Mouse (Mus musculus): ENCODE results near the gene Itga6. TPM values are rescaled to one million over a fixed set of nuclear protein-coding genes. Genes with fewer than 3 reads are reported as not detected.

The Itga6 gene
- polyA plus RNA-seq, 1 experiment, result 75.0 TPM

DNA sequence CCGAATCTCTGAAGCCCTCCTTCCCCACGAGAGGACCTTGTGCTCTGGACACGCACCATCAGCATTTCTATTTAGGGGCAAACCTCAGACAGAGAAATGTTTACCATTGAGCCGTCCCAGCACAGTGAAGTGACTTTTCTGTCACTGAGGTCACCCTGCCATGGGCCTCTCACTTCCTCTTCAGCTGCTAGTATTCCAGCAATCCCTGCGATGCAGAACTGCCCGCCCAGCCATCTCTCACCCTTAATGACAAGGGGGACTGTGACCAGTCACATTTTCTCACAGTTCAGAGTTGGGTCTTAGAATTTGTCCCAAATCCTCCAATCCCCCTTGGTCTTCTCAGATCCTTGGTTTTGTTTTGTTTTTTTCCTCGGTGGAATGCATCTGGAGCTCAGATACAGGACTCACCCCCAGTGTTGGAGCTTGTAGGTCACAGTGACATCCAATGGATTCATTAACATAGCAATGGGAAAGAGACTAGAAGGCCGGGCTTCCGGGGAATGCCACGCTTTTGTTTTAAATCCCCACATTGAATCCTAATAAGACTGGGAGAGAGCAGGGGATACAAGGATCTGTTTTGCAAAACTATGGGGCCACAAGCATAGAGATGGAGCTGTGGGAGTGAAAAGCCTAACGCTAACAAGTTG lies 432 bp upstream of the Itga6 start:
- Histone ChIP-seq H3K4me1 (peaks cover 92% of the 10 kb centered on the region), H3K9me3 (no peaks in the 10 kb centered on the region), H3K27me3 (replicated peaks) (no peaks in the 10 kb centered on the region), H3K4me3 (replicated peaks) (peak overlapping the region; percentile 20), H3K36me3 (replicated peaks; ENCODE audit: low read length) (no peaks in the 10 kb centered on the region)
- TF ChIP-seq FLI1 (IDR thresholded peaks at IDR 0.05; ENCODE audit: low read length), result no peak
- no peak for TF ChIP-seq GATA1 (IDR thresholded peaks at IDR 0.05; ENCODE audit: borderline replicate concordance, low read length)

DNA sequence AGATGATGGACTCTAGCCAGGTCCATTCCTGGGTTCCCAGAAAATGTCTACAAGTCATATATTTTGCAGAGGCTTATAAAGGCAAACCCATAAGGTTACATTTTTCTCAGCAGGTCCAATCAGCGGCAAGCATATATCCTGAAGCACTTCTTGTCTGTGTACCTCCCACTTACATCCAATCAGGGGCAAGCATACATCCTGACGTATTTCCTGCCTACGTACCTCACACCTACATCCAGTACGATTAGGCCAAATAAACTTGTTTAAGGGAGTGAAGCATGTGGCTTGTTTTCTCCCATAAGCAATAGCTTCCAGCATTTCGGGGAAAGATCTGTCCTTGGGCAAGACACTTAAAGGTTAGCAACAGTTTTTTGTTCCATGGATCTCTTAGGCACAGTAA lies 3.0 kb downstream of the Itga6 start:
- no peak for TF ChIP-seq FLI1 (IDR thresholded peaks at IDR 0.05; ENCODE audit: low read length)
- no peak for TF ChIP-seq GATA1 (IDR thresholded peaks at IDR 0.05; ENCODE audit: borderline replicate concordance, low read length)
- H3K4me3 ChIP-seq (replicated peaks), result no peak overlapping the region
- H3K4me1 ChIP-seq, result peaks cover 100% of the 10 kb centered on the region
- no peaks in the 10 kb centered on the region for H3K9me3 ChIP-seq
- H3K36me3 ChIP-seq (replicated peaks; ENCODE audit: low read length), result no peaks in the 10 kb centered on the region
- no peaks in the 10 kb centered on the region for H3K27me3 ChIP-seq (replicated peaks)

DNA sequence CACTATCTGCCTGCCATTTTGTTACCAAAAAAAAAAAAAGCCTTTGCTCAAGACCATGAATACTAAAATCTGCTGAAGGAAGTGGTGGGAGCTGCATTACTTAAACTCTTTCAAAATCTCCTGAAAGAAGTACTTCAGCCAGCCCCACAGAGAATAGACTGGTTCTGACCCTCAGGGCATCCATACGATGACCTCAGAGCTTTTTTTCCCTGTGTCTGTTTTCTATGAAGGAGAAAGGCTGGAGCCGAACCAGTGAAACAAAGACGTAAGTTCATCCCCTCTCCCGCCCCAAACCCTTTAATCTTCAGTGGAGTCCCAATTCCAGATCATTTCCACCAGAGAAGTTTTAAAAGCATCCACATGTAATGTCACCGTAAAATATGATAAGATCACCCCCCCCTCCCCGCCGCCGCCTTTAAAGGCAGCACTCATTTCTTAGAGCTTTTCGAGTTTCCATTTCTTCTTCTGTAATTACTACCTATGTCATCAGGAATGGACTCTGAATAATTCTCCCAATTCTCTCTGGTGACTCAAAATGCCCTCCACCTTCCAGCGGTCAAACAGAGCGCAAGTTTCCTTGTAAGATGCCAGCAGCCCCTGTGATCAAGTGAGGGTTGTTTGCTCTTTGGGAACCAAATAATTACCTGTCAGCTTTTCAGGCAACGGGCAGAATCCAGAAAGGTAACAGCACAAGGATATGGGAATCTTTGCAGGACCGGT lies 4.1 kb downstream of the Itga6 start:
- no peak for TF ChIP-seq FLI1 (IDR thresholded peaks at IDR 0.05; ENCODE audit: low read length)
- no peak for TF ChIP-seq GATA1 (IDR thresholded peaks at IDR 0.05; ENCODE audit: borderline replicate concordance, low read length)
- Histone ChIP-seq H3K4me3 (replicated peaks) (no peak overlapping the region), H3K36me3 (replicated peaks; ENCODE audit: low read length) (no peaks in the 10 kb centered on the region), H3K9me3 (no peaks in the 10 kb centered on the region), H3K27me3 (replicated peaks) (no peaks in the 10 kb centered on the region), H3K4me1 (peaks cover 98% of the 10 kb centered on the region)

DNA sequence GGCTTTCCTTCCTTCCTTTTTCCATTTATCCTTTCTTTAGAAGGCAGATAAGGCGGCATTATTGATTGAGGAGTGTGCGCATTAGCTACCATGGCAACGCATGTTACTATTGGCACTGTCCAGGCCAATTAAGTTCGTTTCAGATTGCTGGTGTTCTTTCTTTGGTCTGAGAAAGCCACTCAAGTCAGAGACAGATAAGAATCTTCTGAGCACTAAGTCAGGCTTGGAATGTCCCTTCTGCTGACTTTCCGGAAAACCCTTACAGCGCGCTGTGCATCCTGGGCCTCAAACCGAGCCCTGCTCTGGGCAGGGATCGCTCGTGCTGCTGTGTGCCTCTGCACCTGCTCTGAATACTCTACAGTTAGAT lies 4.7 kb downstream of the Itga6 start:
- no peaks in the 10 kb centered on the region for H3K9me3 ChIP-seq
- peaks cover 98% of the 10 kb centered on the region for H3K4me1 ChIP-seq
- H3K27me3 ChIP-seq (replicated peaks), result no peaks in the 10 kb centered on the region
- H3K4me3 ChIP-seq (replicated peaks), result no peak overlapping the region
- TF ChIP-seq GATA1 (IDR thresholded peaks at IDR 0.05; ENCODE audit: borderline replicate concordance, low read length) (no peak), FLI1 (IDR thresholded peaks at IDR 0.05; ENCODE audit: low read length) (no peak)
- no peaks in the 10 kb centered on the region for H3K36me3 ChIP-seq (replicated peaks; ENCODE audit: low read length)

DNA sequence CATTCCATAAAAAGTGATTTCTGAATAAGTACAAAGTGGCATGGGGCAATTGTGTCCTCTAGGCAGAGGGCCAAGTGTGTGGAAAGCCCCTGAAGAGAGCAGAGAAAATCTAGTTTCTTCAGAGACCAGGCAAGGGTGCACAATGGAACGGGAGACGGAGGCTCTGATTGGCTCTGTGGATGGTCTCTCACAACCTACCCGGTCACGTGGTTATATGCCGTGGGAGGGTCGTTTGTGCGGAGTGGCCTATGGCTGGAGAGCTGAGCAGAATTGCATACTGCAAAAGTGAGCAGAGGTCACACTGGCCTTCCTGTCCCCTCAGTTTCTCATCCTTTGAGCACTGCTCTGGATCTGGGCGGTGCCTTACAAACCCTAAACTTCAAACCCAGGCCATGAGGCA lies 5.9 kb downstream of the Itga6 start:
- no peaks in the 10 kb centered on the region for H3K36me3 ChIP-seq (replicated peaks; ENCODE audit: low read length)
- no peak for TF ChIP-seq FLI1 (IDR thresholded peaks at IDR 0.05; ENCODE audit: low read length)
- TF ChIP-seq GATA1 (IDR thresholded peaks at IDR 0.05; ENCODE audit: borderline replicate concordance, low read length), result no peak
- H3K4me1 ChIP-seq, result peaks cover 98% of the 10 kb centered on the region
- peak overlapping the region; percentile 62 for H3K4me3 ChIP-seq (replicated peaks)
- no peaks in the 10 kb centered on the region for H3K9me3 ChIP-seq
- H3K27me3 ChIP-seq (replicated peaks), result no peaks in the 10 kb centered on the region

DNA sequence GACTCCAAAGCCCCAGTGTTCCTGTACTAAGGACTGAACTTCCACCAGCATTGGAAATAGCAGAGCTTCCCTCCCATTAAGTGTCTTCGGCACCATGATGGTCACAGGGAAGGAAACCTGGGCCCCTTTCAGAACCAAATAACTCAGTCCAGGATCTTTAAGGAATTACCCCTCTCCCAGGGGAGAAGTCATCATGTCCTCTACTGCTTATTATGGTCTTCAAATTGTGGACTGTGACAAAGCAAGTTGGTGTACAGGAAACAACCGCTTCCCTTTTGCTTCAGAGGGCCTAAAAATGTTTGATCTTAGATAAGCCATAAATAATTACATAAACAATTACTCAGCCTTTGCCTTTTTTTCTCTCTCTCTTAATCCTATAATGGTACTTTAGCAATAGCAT lies 6.4 kb downstream of the Itga6 start:
- no peaks in the 10 kb centered on the region for H3K27me3 ChIP-seq (replicated peaks)
- H3K4me1 ChIP-seq, result peaks cover 98% of the 10 kb centered on the region
- H3K4me3 ChIP-seq (replicated peaks), result peak overlapping the region; percentile 62
- TF ChIP-seq FLI1 (IDR thresholded peaks at IDR 0.05; ENCODE audit: low read length) (no peak), GATA1 (IDR thresholded peaks at IDR 0.05; ENCODE audit: borderline replicate concordance, low read length) (no peak)
- H3K9me3 ChIP-seq, result no peaks in the 10 kb centered on the region
- H3K36me3 ChIP-seq (replicated peaks; ENCODE audit: low read length), result no peaks in the 10 kb centered on the region

DNA sequence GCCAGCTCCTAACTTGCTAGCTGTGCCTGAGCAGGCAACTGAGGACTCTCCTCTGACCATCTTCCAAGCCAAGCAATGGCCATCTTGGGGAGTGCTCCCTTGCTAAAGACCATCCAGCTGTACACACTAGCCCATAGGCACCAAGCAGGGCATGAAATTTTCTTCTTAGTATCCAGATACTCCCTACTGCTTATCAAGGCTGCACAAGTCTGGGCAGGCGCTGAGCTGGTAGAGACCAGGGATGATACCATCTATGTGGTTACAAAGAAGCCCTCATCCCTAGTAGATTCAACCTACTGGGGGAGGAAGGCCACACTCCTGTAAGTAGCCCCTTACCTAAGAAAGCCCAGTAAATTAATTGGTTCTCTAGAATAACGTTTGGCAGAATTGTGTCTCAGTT lies 7.0 kb downstream of the Itga6 start:
- H3K4me1 ChIP-seq, result peaks cover 98% of the 10 kb centered on the region
- TF ChIP-seq GATA1 (IDR thresholded peaks at IDR 0.05; ENCODE audit: borderline replicate concordance, low read length) (no peak), FLI1 (IDR thresholded peaks at IDR 0.05; ENCODE audit: low read length) (no peak)
- no peaks in the 10 kb centered on the region for H3K9me3 ChIP-seq
- peak overlapping the region; percentile 78 for H3K4me3 ChIP-seq (replicated peaks)
- H3K27me3 ChIP-seq (replicated peaks), result no peaks in the 10 kb centered on the region
- no peaks in the 10 kb centered on the region for H3K36me3 ChIP-seq (replicated peaks; ENCODE audit: low read length)

DNA sequence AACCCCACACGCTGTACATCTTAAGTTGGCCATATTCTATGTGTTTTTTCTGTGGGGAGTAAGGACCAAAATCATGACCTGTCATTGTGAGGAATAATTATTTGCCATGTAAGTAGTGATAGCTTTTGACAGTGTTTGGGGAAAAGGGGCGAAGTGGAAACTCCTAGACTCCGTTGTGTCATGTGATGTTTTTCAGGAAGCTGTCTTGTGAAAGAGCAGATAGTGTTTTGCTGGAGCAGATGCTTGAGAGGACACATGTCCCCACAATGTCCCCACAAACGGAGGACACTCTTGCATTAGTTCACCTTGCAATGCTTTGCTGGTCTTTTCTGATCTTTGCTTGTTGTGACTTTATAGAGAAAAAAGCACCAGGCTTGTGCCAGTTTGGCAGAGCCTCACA lies 7.7 kb downstream of the Itga6 start:
- TF ChIP-seq GATA1 (IDR thresholded peaks at IDR 0.05; ENCODE audit: borderline replicate concordance, low read length) (no peak), FLI1 (IDR thresholded peaks at IDR 0.05; ENCODE audit: low read length) (no peak)
- Histone ChIP-seq H3K27me3 (replicated peaks) (no peaks in the 10 kb centered on the region), H3K4me1 (peaks cover 98% of the 10 kb centered on the region), H3K9me3 (no peaks in the 10 kb centered on the region), H3K36me3 (replicated peaks; ENCODE audit: low read length) (no peaks in the 10 kb centered on the region), H3K4me3 (replicated peaks) (peak overlapping the region; percentile 69)

DNA sequence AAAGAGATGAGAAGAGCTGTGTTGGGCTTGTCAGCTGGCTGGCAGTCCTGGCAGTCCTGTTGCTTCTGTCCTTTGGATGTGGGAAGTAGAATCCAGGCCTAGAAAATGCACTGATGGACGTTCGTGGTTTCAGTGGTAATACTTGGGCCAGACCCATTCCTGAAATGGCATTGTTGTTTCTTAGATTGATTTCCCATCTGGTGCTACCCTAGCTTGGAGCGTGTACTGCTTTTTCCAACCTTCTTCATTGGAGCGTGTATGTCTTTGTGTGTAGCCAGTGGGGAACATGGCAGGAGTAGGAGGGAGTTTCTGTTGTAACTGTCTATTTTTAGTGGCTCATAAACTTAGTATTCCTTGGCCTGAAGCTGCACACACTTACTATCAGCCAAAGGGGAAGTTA lies 10.3 kb downstream of the Itga6 start:
- Histone ChIP-seq H3K36me3 (replicated peaks; ENCODE audit: low read length) (no peaks in the 10 kb centered on the region), H3K9me3 (no peaks in the 10 kb centered on the region), H3K4me1 (peaks cover 87% of the 10 kb centered on the region), H3K27me3 (replicated peaks) (no peaks in the 10 kb centered on the region), H3K4me3 (replicated peaks) (no peak overlapping the region)
- TF ChIP-seq GATA1 (IDR thresholded peaks at IDR 0.05; ENCODE audit: borderline replicate concordance, low read length) (no peak), FLI1 (IDR thresholded peaks at IDR 0.05; ENCODE audit: low read length) (no peak)

DNA sequence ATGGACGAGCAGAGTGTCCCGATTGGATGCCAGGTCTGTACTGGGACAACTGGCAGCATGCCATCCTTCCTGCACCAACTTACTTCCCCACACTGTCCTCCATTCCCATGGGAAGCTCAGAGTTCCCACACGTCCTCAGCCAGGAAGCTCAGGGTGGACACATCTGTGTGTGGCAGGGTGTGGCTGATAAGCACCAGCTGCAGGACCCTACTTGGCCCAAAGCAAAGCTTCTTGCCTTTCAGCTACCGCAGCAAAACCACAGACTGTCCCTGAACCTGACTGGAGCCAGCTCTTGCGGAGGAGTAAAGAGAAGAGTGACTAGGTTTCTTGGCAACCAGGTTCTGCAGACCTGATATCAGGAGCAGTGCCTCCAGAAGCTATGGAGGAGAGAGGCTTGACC lies 11.7 kb downstream of the Itga6 start:
- H3K4me3 ChIP-seq (replicated peaks), result peak overlapping the region; percentile 77
- H3K9me3 ChIP-seq, result peaks cover 8% of the 10 kb centered on the region
- H3K36me3 ChIP-seq (replicated peaks; ENCODE audit: low read length), result peaks cover 8% of the 10 kb centered on the region
- no peaks in the 10 kb centered on the region for H3K27me3 ChIP-seq (replicated peaks)
- TF ChIP-seq FLI1 (IDR thresholded peaks at IDR 0.05; ENCODE audit: low read length), result no peak
- TF ChIP-seq GATA1 (IDR thresholded peaks at IDR 0.05; ENCODE audit: borderline replicate concordance, low read length), result no peak
- peaks cover 74% of the 10 kb centered on the region for H3K4me1 ChIP-seq
